Mouse (Mus musculus) CH12.LX (cell line): ENCODE data around the gene Gm11758. TPM values are rescaled to one million over a fixed set of nuclear protein-coding genes. Genes with fewer than 3 reads are reported as not detected.
"Not testable (repeated sequence)": the region's sequence is repeated elsewhere in the genome, so short reads cannot be mapped to it uniquely, and the experiment has no call there.

Source experiments
- DNase-seq: peaks from one replicate; pipeline ENCODE4 v3.0.0-alpha.2; 2013; ENCODE audit errors: extremely low read depth
- H3K27ac ChIP-seq: 2 replicates; pipeline ENCODE4 v1.5.1; 2012; ENCODE audit warnings: low read depth, mild to moderate bottlenecking, control low read depth, moderate library complexity; ENCODE audit not compliant: insufficient read depth
- H3K27me3 ChIP-seq: replicated peaks from 2 replicates; pipeline ENCODE3; 2012; ENCODE audit warnings: inconsistent platforms
- H3K36me3 ChIP-seq, 2 experiments: replicated peaks in 1 of 2; 2 replicates each; pipeline versions ENCODE3 to v1.6.1; 2012; ENCODE audit warnings: inconsistent platforms in 1 of 2, low read length in 1 of 2, mild to moderate bottlenecking in 1 of 2, mixed read lengths in 1 of 2, moderate library complexity in 1 of 2; ENCODE audit not compliant: control insufficient read depth in 1 of 2, insufficient read depth in 1 of 2
- H3K4me1 ChIP-seq, 2 experiments: 2 replicates each; pipeline ENCODE4 v1.6.1; 2012; ENCODE audit warnings: inconsistent platforms in 1 of 2, moderate library complexity in 1 of 2; ENCODE audit not compliant: insufficient read depth in 2 of 2, control insufficient read depth in 1 of 2
- H3K4me2 ChIP-seq: 2 replicates; pipeline ENCODE4 v1.6.1; 2012; ENCODE audit warnings: low read depth, mild to moderate bottlenecking, control low read depth; ENCODE audit not compliant: poor library complexity, insufficient read depth, severe bottlenecking
- H3K4me3 ChIP-seq, 3 experiments: fragments of 150-350 bp in 1 of 3; sonication (generic) in 1 of 3; replicated peaks in 1 of 3; 2 replicates each; pipeline versions ENCODE3 to v1.5.1; 2011 to 2012; ENCODE audit warnings: low read depth in 2 of 3, low read length in 2 of 3, mild to moderate bottlenecking in 2 of 3, moderate library complexity in 2 of 3, control low read depth in 1 of 3, improper control_type of control experiment in 1 of 3, inconsistent platforms in 1 of 3, mixed read lengths in 1 of 3; ENCODE audit not compliant: poor library complexity in 1 of 3
- H3K79me2 ChIP-seq: replicated peaks from 2 replicates; pipeline ENCODE4 v1.6.1; 2012; ENCODE audit warnings: mild to moderate bottlenecking, moderate library complexity; ENCODE audit not compliant: control insufficient read depth, poor library complexity, insufficient read depth, severe bottlenecking; ENCODE audit errors: extremely low read depth
- H3K9ac ChIP-seq: 2 replicates; pipeline ENCODE4 v1.6.1; 2012; ENCODE audit warnings: low read depth, mild to moderate bottlenecking, control low read depth, moderate library complexity; ENCODE audit not compliant: insufficient read depth
- H3K9me3 ChIP-seq: replicated peaks from 2 replicates; pipeline ENCODE3; 2012; ENCODE audit warnings: low read length, inconsistent platforms, mixed read lengths
- dilution Hi-C: fragments of 300-500 bp; cut with MboI; formaldehyde crosslinking; loops from 2 replicates; pipeline ENCODE4 v1.14.3; 2020; ENCODE audit warnings: low sequenced_read_pairs; ENCODE audit not compliant: extremely low pct_unique_long_range_greater_than_20kb, extremely low pct_ligation_motif_present
- in situ Hi-C: fragments of 300-500 bp; cut with MboI; formaldehyde crosslinking; loops from 3 replicates; pipeline ENCODE4 v1.14.3; 2019; ENCODE audit warnings: low sequenced_read_pairs, low pct_ligation_motif_present, low pct_unique_long_range_greater_than_20kb, mixed read lengths
- polyA plus RNA-seq: library from polyadenylated mRNA; unstranded; fragments of >175 nt; gene quantifications from 2 replicates; pipeline ENCODE4 v1.2.1, GENCODE M21; 2012; ENCODE audit warnings: low read depth; ENCODE audit not compliant: insufficient read length
- total RNA-seq, 2 experiments: library from RNA; depleted of rRNA; stranded (reverse); fragments of 300-350 nt in 1 of 2; fragments of >200 nt in 1 of 2; gene quantifications; 2 replicates each; pipeline ENCODE4 v1.2.3; 2012 to 2014

The Gm11758 gene
- total RNA-seq (2012; rRNA removed), result not detected in 2 replicates
- not detected in 2 replicates for total RNA-seq (2014; rRNA removed)
- not detected in 2 replicates for polyA plus RNA-seq

DNA sequence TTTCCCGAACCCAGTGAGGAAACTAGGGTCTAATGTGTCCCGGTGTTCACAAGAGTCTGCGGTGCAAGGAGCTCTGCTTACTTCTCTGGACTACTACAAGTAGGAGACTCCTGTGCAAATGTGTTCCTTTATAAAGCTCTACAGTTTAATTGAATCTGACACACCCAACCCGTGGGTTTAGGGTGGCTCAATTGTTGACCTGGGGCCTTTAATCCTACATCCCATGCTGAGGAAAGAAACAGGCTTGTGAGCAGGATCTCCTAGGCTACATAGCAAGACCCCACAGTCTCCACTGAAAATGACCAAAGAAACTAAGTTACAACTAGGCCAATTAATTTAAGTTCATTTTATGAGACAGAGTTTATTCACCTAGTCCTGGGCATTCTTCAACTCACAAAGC, at the start of gene Gm11758:
Gene Gm11758 (minus strand): TSS at position 101 of the 400 bp plus-strand sequence.
- H3K27me3 ChIP-seq, H3K4me2 ChIP-seq, dilution Hi-C loops, H3K36me3 ChIP-seq, H3K4me3 ChIP-seq, H3K4me1 ChIP-seq, DNase-seq, H3K9ac ChIP-seq, H3K79me2 ChIP-seq, H3K9me3 ChIP-seq, in situ Hi-C loops, H3K27ac ChIP-seq: not testable (repeated sequence)

- DNase-seq, H3K4me1 ChIP-seq, H3K27me3 ChIP-seq, in situ Hi-C loops, H3K9me3 ChIP-seq, H3K27ac ChIP-seq, H3K4me3 ChIP-seq, H3K36me3 ChIP-seq, dilution Hi-C loops, H3K9ac ChIP-seq, H3K79me2 ChIP-seq, H3K4me2 ChIP-seq: not testable (repeated sequence)
These were observed 44.6 kb upstream of the Gm11758 start, which contains the start of gene Gm11756 for GRCm38 (mm10) chr4:73920660-73921059. Gene Gm11756 (minus strand): TSS chr4:73920760.

- H3K79me2 ChIP-seq, H3K4me1 ChIP-seq, H3K9ac ChIP-seq, DNase-seq, H3K36me3 ChIP-seq, H3K4me2 ChIP-seq, dilution Hi-C loops, in situ Hi-C loops, H3K4me3 ChIP-seq, H3K9me3 ChIP-seq, H3K27me3 ChIP-seq, H3K27ac ChIP-seq: not testable (repeated sequence)
These were observed 29.8 kb upstream of the Gm11758 start, which contains the start of gene Gm13871 for GRCm38 (mm10) chr4:73905853-73906252. Gene Gm13871 (minus strand): TSS chr4:73905953.

DNA sequence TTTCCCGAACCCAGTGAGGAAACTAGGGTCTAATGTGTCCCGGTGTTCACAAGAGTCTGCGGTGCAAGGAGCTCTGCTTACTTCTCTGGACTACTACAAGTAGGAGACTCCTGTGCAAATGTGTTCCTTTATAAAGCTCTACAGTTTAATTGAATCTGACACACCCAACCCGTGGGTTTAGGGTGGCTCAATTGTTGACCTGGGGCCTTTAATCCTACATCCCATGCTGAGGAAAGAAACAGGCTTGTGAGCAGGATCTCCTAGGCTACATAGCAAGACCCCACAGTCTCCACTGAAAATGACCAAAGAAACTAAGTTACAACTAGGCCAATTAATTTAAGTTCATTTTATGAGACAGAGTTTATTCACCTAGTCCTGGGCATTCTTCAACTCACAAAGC, 14.9 kb upstream of the Gm11758 start, which contains the start of gene Gm11757:
Gene Gm11757 (minus strand): TSS at position 101 of the 400 bp plus-strand sequence.
- H3K4me3 ChIP-seq, H3K79me2 ChIP-seq, H3K9ac ChIP-seq, H3K4me1 ChIP-seq, H3K4me2 ChIP-seq, H3K27ac ChIP-seq, DNase-seq, H3K27me3 ChIP-seq, in situ Hi-C loops, dilution Hi-C loops, H3K9me3 ChIP-seq, H3K36me3 ChIP-seq: not testable (repeated sequence)
